Mouse (Mus musculus): Measurements from ENCODE around the gene Adprh.

Gene Adprh

GRCm38 (mm10) chr16:38469437-38469836, 16.9 kb upstream of the Adprh start:
- in situ Hi-C loops (cut with MboI; ENCODE audit: low pct_unique_long_range_greater_than_20kb in 1 of 2, low sequenced_read_pairs in 2 of 2, unreplicated experiment in 1 of 2), result loop anchor here in 1 of 2 experiments (10.0 kb wide), 1 partner anchor 125 kb away; the partner anchor contains the start of genes Cox17, Gm21987 and Maats1

- in situ Hi-C loops (cut with MboI; ENCODE audit: low pct_unique_long_range_greater_than_20kb in 1 of 2, low sequenced_read_pairs in 2 of 2, unreplicated experiment in 1 of 2), result loop anchor here in 1 of 2 experiments (10.0 kb wide), 1 partner anchor 124 kb away; the partner anchor contains the start of genes Cox17, Gm21987 and Maats1
Measured at GRCm38 (mm10) chr16:38468706-38469018, 16.2 kb upstream of the Adprh start.

- in situ Hi-C loops (cut with MboI; ENCODE audit: low pct_unique_long_range_greater_than_20kb in 1 of 2, low sequenced_read_pairs in 2 of 2, unreplicated experiment in 1 of 2), result loop anchor here in 1 of 2 experiments (10.0 kb wide), 1 partner anchor 123 kb away; the partner anchor contains the start of genes Cox17, Gm21987 and Maats1
Measured at GRCm38 (mm10) chr16:38467917-38468705, 15.6 kb upstream of the Adprh start.

- in situ Hi-C loops (cut with MboI; ENCODE audit: low pct_unique_long_range_greater_than_20kb in 1 of 2, low sequenced_read_pairs in 2 of 2, unreplicated experiment in 1 of 2), result loop anchor here in 1 of 2 experiments (10.0 kb wide), 1 partner anchor 123 kb away; the partner anchor contains the start of genes Cox17, Gm21987 and Maats1
Measured at GRCm38 (mm10) chr16:38467091-38467916, 14.8 kb upstream of the Adprh start.

GRCm38 (mm10) chr16:38466089-38466488, 13.6 kb upstream of the Adprh start:
- in situ Hi-C loops (cut with MboI; ENCODE audit: low pct_unique_long_range_greater_than_20kb in 1 of 2, low sequenced_read_pairs in 2 of 2, unreplicated experiment in 1 of 2), result loop anchor here in 1 of 2 experiments (10.0 kb wide), 1 partner anchor 121 kb away; the partner anchor contains the start of genes Cox17, Gm21987 and Maats1

GRCm38 (mm10) chr16:38463305-38463704, 10.8 kb upstream of the Adprh start:
- in situ Hi-C loops (cut with MboI; ENCODE audit: low pct_unique_long_range_greater_than_20kb in 1 of 2, low sequenced_read_pairs in 2 of 2, unreplicated experiment in 1 of 2), result loop anchor here in 1 of 2 experiments (10.0 kb wide), 1 partner anchor 119 kb away; the partner anchor contains the start of genes Cox17, Gm21987 and Maats1

GRCm38 (mm10) chr16:38462161-38462560, 9.7 kb upstream of the Adprh start:
- in situ Hi-C loops (cut with MboI; ENCODE audit: low pct_unique_long_range_greater_than_20kb in 1 of 2, low sequenced_read_pairs in 2 of 2, unreplicated experiment in 1 of 2), result loop anchor here in 1 of 2 experiments (10.0 kb wide), 1 partner anchor 117 kb away; the partner anchor contains the start of genes Cox17, Gm21987 and Maats1

- in situ Hi-C loops (cut with MboI; ENCODE audit: low pct_unique_long_range_greater_than_20kb in 1 of 2, low sequenced_read_pairs in 2 of 2, unreplicated experiment in 1 of 2), result loop anchor here in 1 of 2 experiments (10.0 kb wide), 1 partner anchor 117 kb away; the partner anchor contains the start of genes Cox17, Gm21987 and Maats1
Measured at GRCm38 (mm10) chr16:38461749-38462148, 9.2 kb upstream of the Adprh start.

GRCm38 (mm10) chr16:38459990-38460389, 7.5 kb upstream of the Adprh start:
- in situ Hi-C loops (cut with MboI; ENCODE audit: low pct_unique_long_range_greater_than_20kb in 1 of 2, low sequenced_read_pairs in 2 of 2, unreplicated experiment in 1 of 2), result loop anchor here in 1 of 2 experiments (10.0 kb wide), 1 partner anchor 115 kb away; the partner anchor contains the start of genes Cox17, Gm21987 and Maats1

GRCm38 (mm10) chr16:38458600-38459280, 6.2 kb upstream of the Adprh start:
- in situ Hi-C loops (cut with MboI; ENCODE audit: low pct_unique_long_range_greater_than_20kb in 1 of 2, low sequenced_read_pairs in 2 of 2, unreplicated experiment in 1 of 2), result no loop called here

GRCm38 (mm10) chr16:38456812-38457567, 4.5 kb upstream of the Adprh start:
- in situ Hi-C loops (cut with MboI; ENCODE audit: low pct_unique_long_range_greater_than_20kb in 1 of 2, low sequenced_read_pairs in 2 of 2, unreplicated experiment in 1 of 2), result no loop called here

GRCm38 (mm10) chr16:38455511-38456418, 3.3 kb upstream of the Adprh start, which contains the start of gene Cd80:
Gene Cd80 (plus strand): TSS chr16:38455561.
- in situ Hi-C loops (cut with MboI; ENCODE audit: low pct_unique_long_range_greater_than_20kb in 1 of 2, low sequenced_read_pairs in 2 of 2, unreplicated experiment in 1 of 2), result no loop called here

GRCm38 (mm10) chr16:38454533-38455254, 2.2 kb upstream of the Adprh start:
- in situ Hi-C loops (cut with MboI; ENCODE audit: low pct_unique_long_range_greater_than_20kb in 1 of 2, low sequenced_read_pairs in 2 of 2, unreplicated experiment in 1 of 2), result no loop called here

GRCm38 (mm10) chr16:38453952-38454351, 1.4 kb upstream of the Adprh start:
- in situ Hi-C loops (cut with MboI; ENCODE audit: low pct_unique_long_range_greater_than_20kb in 1 of 2, low sequenced_read_pairs in 2 of 2, unreplicated experiment in 1 of 2), result no loop called here

GRCm38 (mm10) chr16:38453203-38453553, 675 bp upstream of the Adprh start:
- in situ Hi-C loops (cut with MboI; ENCODE audit: low pct_unique_long_range_greater_than_20kb in 1 of 2, low sequenced_read_pairs in 2 of 2, unreplicated experiment in 1 of 2), result no loop called here

All from mouse embryonic stem cell (cell line).